Mouse (Mus musculus) thymus, adult 2 months (tissue): ENCODE data around the gene Sufu. TPM values are rescaled to one million over a fixed set of nuclear protein-coding genes. Genes with fewer than 3 reads are reported as not detected.

Experiments used
- DNase-seq: peaks from one replicate; pipeline ENCODE4 v3.0.0; 2021
- H3K27ac ChIP-seq: fragments of 200-500 bp; 2 replicates; pipeline ENCODE4 v1.5.1; 2012; ENCODE audit warnings: low read length, control low read depth; ENCODE audit not compliant: control insufficient read depth, insufficient read depth
- H3K27me3 ChIP-seq: fragments of 200-500 bp; 2 replicates; pipeline ENCODE4 v1.6.1; 2012; ENCODE audit warnings: mild to moderate bottlenecking, low read length, moderate library complexity, mixed read lengths; ENCODE audit not compliant: control insufficient read depth, insufficient read depth
- H3K36me3 ChIP-seq: fragments of 200-500 bp; 2 replicates; pipeline ENCODE4 v1.6.1; 2012; ENCODE audit warnings: mild to moderate bottlenecking, low read length, moderate library complexity; ENCODE audit not compliant: control insufficient read depth, insufficient read depth
- H3K4me1 ChIP-seq: fragments of 200-500 bp; replicated peaks from 2 replicates; pipeline ENCODE4 v1.6.1; 2012; ENCODE audit warnings: low read length; ENCODE audit not compliant: control insufficient read depth, insufficient read depth
- H3K4me3 ChIP-seq: fragments of 200-500 bp; 2 replicates; pipeline ENCODE4 v1.5.1; 2012; ENCODE audit warnings: mild to moderate bottlenecking, low read length, control low read depth, moderate library complexity; ENCODE audit not compliant: control insufficient read depth, insufficient read depth
- CTCF ChIP-seq: fragments of 200-500 bp; IDR thresholded peaks from 2 replicates; pipeline ENCODE4 v1.5.1; 2012; ENCODE audit warnings: mild to moderate bottlenecking, control low read depth, low read length, moderate library complexity, borderline replicate concordance; ENCODE audit not compliant: control insufficient read depth, poor library complexity, insufficient read depth; ENCODE audit errors: extremely low read depth
- POLR2A ChIP-seq: fragments of 200-500 bp; IDR thresholded peaks from 2 replicates; pipeline ENCODE4 v1.6.1; 2012; ENCODE audit warnings: mild to moderate bottlenecking, low read length, control low read depth, moderate library complexity; ENCODE audit not compliant: control insufficient read depth, poor library complexity, insufficient read depth; ENCODE audit errors: extremely low read depth
- WGBS: fragments of 180-500 bp; shearing (Covaris S2); methylation state at CpG from one replicate; pipeline ENCODE4 v1.1.7; 2018; 5-methylcytosine and 5-hydroxymethylcytosine counted together
- polyA plus RNA-seq: library from polyadenylated mRNA; depleted of rRNA; stranded (reverse); fragments of >200 nt; gene quantifications from 2 replicates; pipeline ENCODE4 v1.2.3, GENCODE M21; 2012

The Sufu gene
- polyA plus RNA-seq, 1 experiment, result 31.3 TPM

- H3K27ac ChIP-seq, result peak overlapping the region; percentile 89
- peaks cover 49% of the 10 kb centered on the region for H3K4me1 ChIP-seq
- no peaks in the 10 kb centered on the region for H3K27me3 ChIP-seq
- peak; percentile 29 for DNase-seq
- 19% methylated on average over 14 of the region's 14 CpGs for WGBS
- TF ChIP-seq CTCF, result no peak
- TF ChIP-seq POLR2A, result no peak
- no peak overlapping the region for H3K4me3 ChIP-seq
- H3K36me3 ChIP-seq, result peaks cover 33% of the 10 kb centered on the region
These were observed 121.0 kb downstream of the Sufu start for GRCm38 (mm10) chr19:46517529-46518351.

GRCm38 (mm10) chr19:46518352-46518787 is 121.7 kb downstream of the Sufu start:
- WGBS, result 1% methylated on average over 12 of the region's 13 CpGs
- peaks cover 27% of the 10 kb centered on the region for H3K36me3 ChIP-seq
- H3K27ac ChIP-seq, result peak overlapping the region; percentile 89; the same call in 1 of the 2 replicates
- peak overlapping the region; percentile 6 for H3K4me3 ChIP-seq
- no peaks in the 10 kb centered on the region for H3K27me3 ChIP-seq
- peak; percentile 82 for DNase-seq
- H3K4me1 ChIP-seq, result peaks cover 54% of the 10 kb centered on the region
- TF ChIP-seq CTCF (0 out of 2 replicates have a peak, but pooled peaks have one; percentile 22), POLR2A (no peak)

GRCm38 (mm10) chr19:46518828-46519621 is 122.3 kb downstream of the Sufu start:
- peaks cover 21% of the 10 kb centered on the region for H3K36me3 ChIP-seq
- no peak overlapping the region for H3K4me3 ChIP-seq

GRCm38 (mm10) chr19:46521698-46522097 is 125.0 kb downstream of the Sufu start:
- Histone ChIP-seq H3K4me3 (no peak overlapping the region), H3K27ac (no peak overlapping the region), H3K4me1 (peaks cover 79% of the 10 kb centered on the region)

More at GRCm38 (mm10) chr19:46518828-46519621, 122.3 kb downstream of the Sufu start:
- Histone ChIP-seq H3K27ac (peak overlapping the region; percentile 48; the same call in 1 of the 2 replicates), H3K27me3 (no peaks in the 10 kb centered on the region), H3K4me1 (peaks cover 61% of the 10 kb centered on the region)
- no peak for DNase-seq
- TF ChIP-seq POLR2A, result no peak
- TF ChIP-seq CTCF, result no peak
- WGBS, result 44% methylated on average over 5 of the region's 5 CpGs

GRCm38 (mm10) chr19:46522433-46523044 is 125.8 kb downstream of the Sufu start:
- Histone ChIP-seq H3K36me3 (no peaks in the 10 kb centered on the region), H3K4me3 (no peak overlapping the region), H3K27ac (no peak overlapping the region), H3K4me1 (peaks cover 75% of the 10 kb centered on the region), H3K27me3 (no peaks in the 10 kb centered on the region)
- TF ChIP-seq CTCF, result no peak
- TF ChIP-seq POLR2A, result no peak
- no peak for DNase-seq
- WGBS, result 13% methylated on average over 15 of the region's 15 CpGs

More at GRCm38 (mm10) chr19:46521698-46522097, 125.0 kb downstream of the Sufu start:
- H3K27me3 ChIP-seq, result no peaks in the 10 kb centered on the region
- TF ChIP-seq CTCF, result no peak
- TF ChIP-seq POLR2A, result no peak
- DNase-seq, result no peak
- no peaks in the 10 kb centered on the region for H3K36me3 ChIP-seq

- Histone ChIP-seq H3K4me3 (no peak overlapping the region), H3K27me3 (no peaks in the 10 kb centered on the region), H3K36me3 (no peaks in the 10 kb centered on the region), H3K4me1 (peaks cover 75% of the 10 kb centered on the region), H3K27ac (no peak overlapping the region)
- no peak for DNase-seq
- TF ChIP-seq POLR2A, result no peak
- TF ChIP-seq CTCF, result no peak
These were observed 126.4 kb downstream of the Sufu start for GRCm38 (mm10) chr19:46523131-46523479.
